In genomic region chr3:53042240-53042567, GRCm38 (mm10) we compare ENCODE assay signal across 8 mouse cellular contexts. TPM values are rescaled to one million over a fixed set of nuclear protein-coding genes. Genes with fewer than 3 reads are reported as not detected.
DNase-seq lines count a peak whose midpoint lies in the region; ATAC-seq lines count a peak whose summit lies in the region.

No protein-coding gene starts in this region.

- WGBS in kidney, embryonic 15.5 days: 15% methylated on average over 9 of the region's 9 CpGs
- WGBS in embryonic facial prominence, embryonic 11.5 days: 27% methylated on average over 9 of the region's 9 CpGs
- 16% methylated on average over 9 of the region's 9 CpGs for WGBS in hindbrain, embryonic 16.5 days
- WGBS in midbrain, embryonic 16.5 days: 21% methylated on average over 9 of the region's 9 CpGs

- peak overlapping the region; percentile 59 for H3K9ac ChIP-seq in kidney, embryonic 15.5 days
- peak overlapping the region; percentile 76 for H3K9ac ChIP-seq in embryonic facial prominence, embryonic 11.5 days (replicated peaks; ENCODE audit: low read length)
- peak overlapping the region; percentile 80 for H3K9ac ChIP-seq in hindbrain, embryonic 16.5 days (ENCODE audit: low read depth, low read length)
- H3K9ac ChIP-seq in midbrain, embryonic 16.5 days (ENCODE audit: low read depth, low read length): peak overlapping the region; percentile 79

- H3K9me3 ChIP-seq in kidney, embryonic 15.5 days (replicated peaks): no peaks in the 10 kb centered on the region
- no peaks in the 10 kb centered on the region for H3K9me3 ChIP-seq in embryonic facial prominence, embryonic 11.5 days (replicated peaks; ENCODE audit: control insufficient read depth, low read length)
- no peaks in the 10 kb centered on the region for H3K9me3 ChIP-seq in hindbrain, embryonic 16.5 days (ENCODE audit: control insufficient read depth, low read length)
- H3K9me3 ChIP-seq in midbrain, embryonic 16.5 days (replicated peaks; ENCODE audit: control insufficient read depth, low read length, poor library complexity, severe bottlenecking): no peaks in the 10 kb centered on the region

- H3K27me3 ChIP-seq in kidney, embryonic 15.5 days: peaks cover 2% of the 10 kb centered on the region; the same call in 1 of the 2 replicates
- H3K27me3 ChIP-seq in embryonic facial prominence, embryonic 11.5 days (ENCODE audit: control insufficient read depth, insufficient read depth, low read length): no peaks in the 10 kb centered on the region
- no peaks in the 10 kb centered on the region for H3K27me3 ChIP-seq in hindbrain, embryonic 16.5 days (replicated peaks; ENCODE audit: control insufficient read depth, insufficient read depth, low read length)
- H3K27me3 ChIP-seq in midbrain, embryonic 16.5 days (ENCODE audit: control insufficient read depth, insufficient read depth, low read depth, low read length): peaks cover 3% of the 10 kb centered on the region; the same call in 1 of the 2 replicates

- peak overlapping the region; percentile 72 for H3K27ac ChIP-seq in kidney, embryonic 15.5 days
- no peak overlapping the region for H3K27ac ChIP-seq in embryonic facial prominence, embryonic 11.5 days (replicated peaks; ENCODE audit: low read depth, low read length)
- H3K27ac ChIP-seq in hindbrain, embryonic 16.5 days (ENCODE audit: low read depth, low read length): no peak overlapping the region; the same call in 1 of the 2 replicates
- H3K27ac ChIP-seq in midbrain, embryonic 16.5 days (ENCODE audit: low read length): peak overlapping the region; percentile 68

- no peak for ATAC-seq in kidney, embryonic 15.5 days (replicated peaks; ENCODE audit: low FRiP score)
- ATAC-seq in embryonic facial prominence, embryonic 11.5 days (replicated peaks; ENCODE audit: insufficient number of reproducible peaks, low FRiP score, low TSS enrichment, low read depth): no peak
- ATAC-seq in hindbrain, embryonic 16.5 days: no peak
- ATAC-seq in midbrain, embryonic 16.5 days: no peak

- no peaks in the 10 kb centered on the region for H3K36me3 ChIP-seq in kidney, embryonic 15.5 days
- H3K36me3 ChIP-seq in embryonic facial prominence, embryonic 11.5 days (replicated peaks; ENCODE audit: control insufficient read depth, insufficient read depth, low read depth, low read length): no peaks in the 10 kb centered on the region
- H3K36me3 ChIP-seq in hindbrain, embryonic 16.5 days (ENCODE audit: control insufficient read depth, insufficient read depth, low read length): no peaks in the 10 kb centered on the region
- H3K36me3 ChIP-seq in midbrain, embryonic 16.5 days (ENCODE audit: control insufficient read depth, insufficient read depth, low read length): no peaks in the 10 kb centered on the region

- peak overlapping the region; percentile 94 for H3K4me2 ChIP-seq in kidney, embryonic 15.5 days
- H3K4me2 ChIP-seq in embryonic facial prominence, embryonic 11.5 days (ENCODE audit: low read depth, low read length): peak overlapping the region; percentile 89
- H3K4me2 ChIP-seq in hindbrain, embryonic 16.5 days (ENCODE audit: low read length): peak overlapping the region; percentile 95
- peak overlapping the region; percentile 82 for H3K4me2 ChIP-seq in midbrain, embryonic 16.5 days (ENCODE audit: low read length)

- peak overlapping the region; percentile 75 for H3K4me3 ChIP-seq in kidney, embryonic 15.5 days (replicated peaks)
- peak overlapping the region; percentile 71 for H3K4me3 ChIP-seq in embryonic facial prominence, embryonic 11.5 days (ENCODE audit: low read depth, low read length)
- peak overlapping the region; percentile 83 for H3K4me3 ChIP-seq in hindbrain, embryonic 16.5 days (ENCODE audit: low read length)
- peak overlapping the region; percentile 77 for H3K4me3 ChIP-seq in midbrain, embryonic 16.5 days (ENCODE audit: low read depth, low read length)

- DNase-seq in kidney, adult 9 months: no peak
- DNase-seq in embryonic facial prominence, embryonic 11.5 days (ENCODE audit: low spot score): no peak
- DNase-seq in thymus, postnatal 25 days: no peak
- no peak for DNase-seq in yolk sac, embryonic 10.5 days (ENCODE audit: low spot score)
- no peak for DNase-seq in thymus, postnatal 4 days

- peaks cover 31% of the 10 kb centered on the region for H3K4me1 ChIP-seq in kidney, embryonic 15.5 days
- no peaks in the 10 kb centered on the region for H3K4me1 ChIP-seq in embryonic facial prominence, embryonic 11.5 days (ENCODE audit: control insufficient read depth, insufficient read depth, low read length)
- peaks cover 13% of the 10 kb centered on the region for H3K4me1 ChIP-seq in hindbrain, embryonic 16.5 days (ENCODE audit: control insufficient read depth, insufficient read depth, low read depth, low read length)
- peaks cover 20% of the 10 kb centered on the region for H3K4me1 ChIP-seq in midbrain, embryonic 16.5 days (ENCODE audit: control insufficient read depth, insufficient read depth, low read length)

RNA-seq across cellular contexts. Expression of gene Lhfp, which starts 0.9 kb away (rescaled TPM):
- 108 and 113 TPM in 2 replicates for polyA plus RNA-seq in kidney, embryonic 15.5 days (2015; fragmentation: Nextera tagmentation; extraction: Ambion mirVana)
- 29.2 and 33.3 TPM in 2 replicates for polyA plus RNA-seq in embryonic facial prominence, embryonic 11.5 days (2014; fragmentation: Nextera tagmentation; extraction: Ambion mirVana)
- polyA plus RNA-seq in hindbrain, embryonic 16.5 days (2015; fragmentation: Nextera tagmentation; extraction: Ambion mirVana): 64.1 and 70.1 TPM in 2 replicates
- 58.5 and 64.1 TPM in 2 replicates for polyA plus RNA-seq in midbrain, embryonic 16.5 days (2015; fragmentation: Nextera tagmentation; extraction: Ambion mirVana)

RNA-seq across cellular contexts. Expression of gene Cog6, which starts 25.2 kb away (rescaled TPM):
- polyA plus RNA-seq in kidney, embryonic 15.5 days (2015; fragmentation: Nextera tagmentation; extraction: Ambion mirVana): 47.0 and 48.3 TPM in 2 replicates
- polyA plus RNA-seq in embryonic facial prominence, embryonic 11.5 days (2014; fragmentation: Nextera tagmentation; extraction: Ambion mirVana): 50.8 and 54.2 TPM in 2 replicates
- 45.8 and 50.6 TPM in 2 replicates for polyA plus RNA-seq in hindbrain, embryonic 16.5 days (2015; fragmentation: Nextera tagmentation; extraction: Ambion mirVana)
- polyA plus RNA-seq in midbrain, embryonic 16.5 days (2015; fragmentation: Nextera tagmentation; extraction: Ambion mirVana): 60.0 and 66.4 TPM in 2 replicates

Comparison
In these comparisons a context has a peak if more than half of its experiments do, and no peak if none do; other contexts are left out.
1. H3K27ac ChIP-seq: peak in kidney, embryonic 15.5 days (single experiment) and midbrain, embryonic 16.5 days (single experiment); none in embryonic facial prominence, embryonic 11.5 days (single experiment) and hindbrain, embryonic 16.5 days (single experiment).
2. Peak in every context shown above with its lines, with median percentiles within 50 percentile points of each other: H3K4me2 ChIP-seq, H3K4me3 ChIP-seq and H3K9ac ChIP-seq.